Mouse (Mus musculus) kidney, postnatal 14 days (tissue): ENCODE data around the gene Micu2.

ENCODE experiments used
- DNase-seq: peaks from one replicate; pipeline ENCODE4 v3.0.0; 2022; ENCODE audit warnings: mixed read lengths

Micu2 gene

GRCm38 (mm10) chr14:57998526-57999401 is at the start of gene Micu2:
Micu2 (minus strand) TSS chr14:57999262.
- peak; percentile 91 for DNase-seq

- DNase-seq, result peak; percentile 15
Measured at GRCm38 (mm10) chr14:58046639-58047284, 47.7 kb upstream of the Micu2 start.

GRCm38 (mm10) chr14:58036174-58036573 is 37.1 kb upstream of the Micu2 start:
- DNase-seq, result no peak

- DNase-seq, result peak; percentile 68
Measured at GRCm38 (mm10) chr14:58034567-58034966, 35.5 kb upstream of the Micu2 start.

- peak; percentile 55 for DNase-seq
Measured at GRCm38 (mm10) chr14:58018869-58019268, 19.8 kb upstream of the Micu2 start.

GRCm38 (mm10) chr14:58003852-58004251 is 4.8 kb upstream of the Micu2 start:
- DNase-seq, result no peak

GRCm38 (mm10) chr14:58002161-58002560 is 3.1 kb upstream of the Micu2 start:
- DNase-seq, result no peak

- DNase-seq, result no peak
Measured at GRCm38 (mm10) chr14:57999402-57999734, 306 bp upstream of the Micu2 start.

GRCm38 (mm10) chr14:57997431-57997830 is 1.6 kb downstream of the Micu2 start:
- no peak for DNase-seq

- DNase-seq, result no peak
Measured at GRCm38 (mm10) chr14:57996210-57996609, 2.9 kb downstream of the Micu2 start.

GRCm38 (mm10) chr14:57991761-57992160 is 7.3 kb downstream of the Micu2 start:
- no peak for DNase-seq

- no peak for DNase-seq
Measured at GRCm38 (mm10) chr14:57989162-57989561, 9.9 kb downstream of the Micu2 start.

- no peak for DNase-seq
Measured at GRCm38 (mm10) chr14:57985780-57986179, 13.3 kb downstream of the Micu2 start.

- DNase-seq, result no peak
Measured at GRCm38 (mm10) chr14:57982450-57982849, 16.6 kb downstream of the Micu2 start.

GRCm38 (mm10) chr14:57981720-57982418 is 17.2 kb downstream of the Micu2 start:
- no peak for DNase-seq

GRCm38 (mm10) chr14:57980776-57981175 is 18.3 kb downstream of the Micu2 start:
- DNase-seq, result no peak

- no peak for DNase-seq
Measured at GRCm38 (mm10) chr14:57980179-57980578, 18.9 kb downstream of the Micu2 start.

GRCm38 (mm10) chr14:57978144-57978543 is 20.9 kb downstream of the Micu2 start:
- no peak for DNase-seq

- no peak for DNase-seq
Measured at GRCm38 (mm10) chr14:57975656-57976055, 23.4 kb downstream of the Micu2 start.

- DNase-seq, result no peak
Measured at GRCm38 (mm10) chr14:57971986-57972525, 27.0 kb downstream of the Micu2 start.

GRCm38 (mm10) chr14:57968873-57969272 is 30.2 kb downstream of the Micu2 start:
- DNase-seq, result no peak

- no peak for DNase-seq
Measured at GRCm38 (mm10) chr14:57967080-57967797, 31.8 kb downstream of the Micu2 start.

- DNase-seq, result peak; percentile 41
Measured at GRCm38 (mm10) chr14:57961861-57962260, 37.2 kb downstream of the Micu2 start.
